Mouse (Mus musculus) heart, postnatal 4 days (tissue): ENCODE results near the gene Gm10190. TPM values are rescaled to one million over a fixed set of nuclear protein-coding genes. Genes with fewer than 3 reads are reported as not detected.
"Not testable (repeated sequence)": the region's sequence is repeated elsewhere in the genome, so short reads cannot be mapped to it uniquely, and the experiment has no call there.

Source experiments
- DNase-seq: peaks from one replicate; pipeline ENCODE4 v3.0.0; 2021
- total RNA-seq, 2 experiments: library from RNA; stranded (reverse); gene quantifications; 2 replicates each; pipeline ENCODE4 v1.2.3; 2021

The Gm10190 gene
- 1 to 10 TPM; 1.4 to 1.8 TPM for total RNA-seq

DNA sequence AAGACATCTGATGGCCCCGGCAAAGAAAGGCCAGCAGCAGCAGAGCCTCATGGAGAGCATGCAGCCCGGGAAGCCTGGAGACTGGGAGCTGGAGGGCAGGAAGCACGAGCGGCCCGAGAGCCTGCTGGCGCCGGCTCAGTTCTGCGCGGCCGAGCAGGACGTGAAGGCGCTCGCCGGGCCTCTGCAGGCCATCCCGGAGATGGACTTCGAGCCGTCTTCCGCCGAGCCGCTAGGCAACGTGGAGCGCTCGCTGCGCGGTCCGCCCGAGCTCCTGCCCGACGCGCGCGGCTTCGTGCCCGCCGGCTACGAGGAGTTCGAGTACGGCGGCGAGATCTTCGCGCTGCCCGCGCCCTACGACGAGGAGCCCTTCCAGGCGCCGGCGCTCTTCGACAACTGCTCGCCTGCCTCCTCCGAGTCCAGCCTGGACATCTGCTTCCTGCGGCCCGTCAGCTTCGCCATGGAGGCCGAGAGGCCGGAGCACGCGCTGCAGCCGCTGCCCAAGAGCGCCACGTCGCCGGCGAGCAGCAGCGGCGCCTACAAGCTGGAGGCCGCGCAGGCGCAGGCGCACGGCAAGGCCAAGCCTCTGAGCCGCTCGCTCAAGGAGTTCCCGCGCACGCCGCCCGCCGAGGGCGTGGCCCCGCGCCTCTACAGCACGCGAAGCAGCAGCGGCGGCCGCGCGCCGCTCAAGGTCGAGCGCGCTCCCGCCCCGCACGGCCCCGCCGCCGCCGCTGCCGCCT is at the start of gene Gm10190:
Gm10190 (minus strand) TSS at position 553 of the 737 bp plus-strand sequence.
- DNase-seq, result peak; percentile 88

DNA sequence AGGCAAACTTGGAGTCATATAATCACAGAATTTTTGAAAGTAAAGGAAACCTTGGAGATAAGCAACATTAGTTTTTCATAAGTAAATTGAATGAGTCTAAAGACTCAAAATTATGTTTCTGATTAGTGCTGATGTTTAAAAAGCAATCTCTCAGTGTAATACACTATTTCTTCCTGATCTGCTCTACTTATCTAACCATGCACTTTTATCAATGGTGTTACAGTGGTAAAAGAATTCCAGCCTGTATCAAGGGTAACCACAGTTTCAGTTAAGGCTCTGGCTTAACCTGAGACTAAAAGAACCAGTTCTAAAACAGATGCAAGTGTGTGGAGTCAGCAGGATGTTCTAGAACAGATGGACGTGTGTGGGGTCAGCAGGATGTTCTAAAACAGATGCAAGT is 47.7 kb upstream of the Gm10190 start:
- no peak for DNase-seq

DNA sequence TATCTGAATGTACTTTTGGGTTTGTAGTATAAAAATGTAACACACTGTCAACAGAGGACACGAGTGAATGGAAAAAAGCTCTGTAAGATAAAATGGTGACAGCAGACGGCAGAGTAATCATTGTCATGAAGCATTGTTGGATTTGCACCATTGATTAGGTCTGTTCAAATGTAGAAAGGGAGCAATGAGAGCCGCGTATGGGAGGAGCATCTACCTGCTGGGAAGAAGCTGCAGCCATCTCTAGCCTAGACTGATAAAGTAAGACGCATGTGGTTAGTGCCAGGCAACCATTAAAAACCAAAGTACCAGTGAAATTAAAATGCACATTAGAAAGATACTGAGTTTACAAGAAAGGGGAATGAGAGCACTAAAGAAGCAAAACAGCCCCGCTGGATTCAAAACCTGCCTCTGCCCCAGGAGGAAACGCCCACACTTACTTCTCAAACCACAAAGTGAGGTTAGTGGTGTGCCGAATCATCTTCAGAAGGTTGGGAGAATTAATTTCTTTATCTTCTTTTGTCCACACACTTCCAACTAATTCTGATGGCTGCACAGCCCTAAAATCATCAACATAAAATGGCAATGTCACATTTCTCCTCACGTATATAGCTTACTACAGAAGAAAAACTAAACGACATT is 45.4 kb upstream of the Gm10190 start:
- no peak for DNase-seq

DNA sequence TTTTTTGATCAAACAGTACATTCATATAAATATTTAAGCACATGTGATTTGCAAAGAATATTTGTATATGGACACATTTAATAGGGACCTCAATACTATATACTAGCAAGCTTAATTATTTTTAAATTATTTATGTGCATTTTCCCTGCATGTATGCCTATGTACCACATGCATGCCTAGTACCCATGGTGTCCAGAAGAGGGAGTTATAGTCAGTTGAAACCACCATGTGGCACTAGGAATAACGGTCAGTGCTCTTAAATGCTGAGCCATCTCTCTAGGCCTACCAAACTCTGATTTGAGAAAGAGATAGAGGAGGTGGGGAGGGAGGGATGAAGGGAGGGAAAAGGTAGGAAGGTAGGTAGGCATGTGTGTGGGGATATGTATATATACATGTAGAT is 37.8 kb upstream of the Gm10190 start:
- no peak for DNase-seq

DNA sequence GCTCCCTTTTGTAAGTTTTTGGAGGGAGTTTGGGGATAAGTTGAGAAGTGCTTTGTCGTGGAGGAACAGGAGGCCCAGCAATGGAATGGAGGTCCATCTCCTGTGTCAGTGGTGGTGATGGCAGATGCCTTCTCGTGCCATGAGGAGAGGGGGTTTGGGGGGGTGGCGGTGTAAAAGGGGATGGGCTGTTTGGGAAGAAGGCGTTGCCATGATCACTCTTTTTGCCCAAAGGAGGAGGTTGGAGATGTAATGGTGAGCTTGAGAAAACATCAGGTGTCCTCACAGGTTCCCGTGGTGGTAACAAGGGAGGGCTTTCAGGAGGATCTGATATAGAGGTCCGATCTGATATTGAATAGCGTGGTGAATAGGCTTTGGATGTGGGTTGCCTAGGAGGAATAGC is 24.9 kb upstream of the Gm10190 start:
- DNase-seq, result no peak

DNA sequence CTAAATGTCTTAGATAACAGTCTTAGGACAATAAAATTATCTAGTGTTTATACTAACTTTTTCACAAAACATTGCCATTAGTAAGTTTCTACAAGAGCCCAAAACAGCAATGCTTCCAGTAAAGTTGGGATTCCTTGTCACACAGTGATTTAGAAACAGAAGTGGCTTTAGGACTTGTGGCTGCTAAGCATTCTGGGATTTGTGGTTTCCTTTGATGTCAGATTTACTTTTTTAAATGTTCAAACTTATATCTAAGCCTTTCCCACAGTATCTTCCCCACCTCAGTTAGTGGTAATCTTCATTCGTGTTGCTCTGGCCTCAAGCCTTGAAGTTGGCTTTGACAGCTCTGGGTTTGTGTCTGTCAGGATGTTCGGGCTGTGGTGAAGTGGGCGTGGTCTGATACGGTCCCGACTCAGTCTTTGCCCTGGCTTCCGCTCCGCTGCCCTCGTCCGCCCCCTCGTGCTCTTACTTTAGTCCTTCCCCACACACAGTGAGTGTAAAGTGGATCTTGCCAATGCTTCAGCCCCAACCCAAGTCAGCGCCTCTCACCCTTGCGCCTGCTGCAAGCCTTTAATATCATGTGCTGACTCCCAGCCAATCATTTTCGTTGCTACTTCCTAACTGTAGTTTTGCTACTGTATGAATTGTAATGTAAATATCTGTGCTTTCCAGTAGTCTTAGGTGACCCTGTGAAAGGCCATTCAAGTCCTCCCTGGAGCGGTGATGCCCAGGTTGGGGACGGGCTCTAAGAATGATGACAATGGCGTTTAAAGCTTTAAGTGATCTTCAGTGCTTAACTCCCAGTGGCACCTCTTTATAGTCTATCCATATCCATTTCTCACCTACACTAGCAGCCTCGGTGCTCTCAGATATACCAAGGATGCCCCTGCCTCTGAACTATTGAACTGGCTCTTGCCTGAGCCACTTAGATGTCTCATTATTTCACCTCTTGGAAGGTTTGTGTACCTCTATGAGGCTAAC is 18.4 kb upstream of the Gm10190 start:
- DNase-seq, result peak; percentile 55

DNA sequence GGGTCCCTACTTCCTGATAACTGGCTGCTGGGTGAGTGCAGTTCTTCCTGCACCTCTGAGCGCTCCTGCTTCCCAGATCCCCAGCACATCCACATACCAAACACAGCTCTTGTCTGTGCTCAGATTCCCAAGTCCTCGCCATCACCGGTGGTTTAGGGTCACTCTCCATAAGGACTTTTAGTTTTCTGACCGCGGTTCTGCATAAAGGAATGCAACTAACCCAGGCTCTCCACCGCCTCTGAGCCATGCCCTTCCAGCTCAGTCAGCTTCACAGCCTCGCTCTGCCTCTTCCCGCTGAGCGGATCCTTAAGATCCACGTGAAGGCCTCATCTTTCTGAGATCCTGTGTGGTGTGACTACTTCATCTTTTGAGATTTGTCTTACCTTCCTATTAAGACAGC is 16.7 kb upstream of the Gm10190 start:
- DNase-seq, result no peak

DNA sequence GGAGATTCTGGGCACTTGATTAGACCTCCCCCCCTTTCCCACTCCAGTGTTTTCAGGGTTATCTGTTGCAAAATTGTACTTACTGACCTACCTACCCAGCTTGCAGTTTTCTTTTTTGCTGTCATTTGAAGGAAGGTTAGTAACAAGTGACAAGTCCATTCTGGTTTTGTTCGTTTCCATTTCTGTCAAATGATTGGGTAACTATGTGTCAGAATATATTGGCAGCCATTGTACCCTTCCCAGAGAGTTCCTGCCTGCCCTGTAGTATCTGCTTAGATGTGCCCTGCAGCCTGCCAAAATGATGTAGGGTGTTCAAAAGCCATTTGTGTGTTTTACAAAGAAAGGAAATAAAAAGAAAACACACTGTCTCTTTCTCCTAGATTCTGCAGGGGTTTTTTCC is 12.3 kb upstream of the Gm10190 start:
- DNase-seq, result no peak

DNA sequence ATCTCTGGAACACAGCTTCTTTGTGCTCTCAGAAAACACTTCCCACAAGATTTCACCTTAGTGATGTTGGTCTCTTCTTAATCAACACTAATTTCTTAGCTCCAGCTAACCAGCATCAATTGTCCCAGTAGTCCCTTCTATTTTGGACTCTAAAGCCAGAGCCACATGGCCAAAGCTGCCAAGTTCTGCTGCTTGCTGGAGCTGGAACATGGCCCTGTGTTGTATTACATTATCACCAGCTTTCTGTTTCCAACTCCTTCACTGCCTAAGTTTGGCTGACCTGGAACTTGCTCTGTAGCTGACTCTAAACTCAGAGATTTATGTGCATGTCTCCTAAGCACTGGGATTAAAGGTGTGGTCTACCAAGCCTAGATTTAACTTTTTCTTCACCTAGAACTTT is 5.0 kb upstream of the Gm10190 start:
- DNase-seq, result not testable (repeated sequence)

DNA sequence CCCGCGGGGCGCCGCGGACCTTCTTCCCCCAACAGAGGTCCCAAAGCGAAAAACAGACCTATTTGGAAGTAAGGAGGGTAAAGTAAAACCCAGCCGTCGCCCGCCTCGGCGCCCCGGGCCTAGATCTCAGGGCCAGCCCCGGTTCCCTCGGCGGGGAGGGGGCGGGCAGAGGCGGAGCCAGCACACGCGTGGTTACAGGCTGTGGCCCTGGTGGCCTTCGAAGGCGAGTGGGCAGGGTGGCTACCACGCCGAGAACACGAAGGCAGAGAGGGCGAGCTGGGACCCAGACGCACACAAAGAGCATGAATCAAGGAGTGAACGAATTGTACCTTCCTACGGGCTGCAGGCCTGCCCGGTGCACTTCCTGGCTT is 370 bp upstream of the Gm10190 start:
- no peak for DNase-seq

DNA sequence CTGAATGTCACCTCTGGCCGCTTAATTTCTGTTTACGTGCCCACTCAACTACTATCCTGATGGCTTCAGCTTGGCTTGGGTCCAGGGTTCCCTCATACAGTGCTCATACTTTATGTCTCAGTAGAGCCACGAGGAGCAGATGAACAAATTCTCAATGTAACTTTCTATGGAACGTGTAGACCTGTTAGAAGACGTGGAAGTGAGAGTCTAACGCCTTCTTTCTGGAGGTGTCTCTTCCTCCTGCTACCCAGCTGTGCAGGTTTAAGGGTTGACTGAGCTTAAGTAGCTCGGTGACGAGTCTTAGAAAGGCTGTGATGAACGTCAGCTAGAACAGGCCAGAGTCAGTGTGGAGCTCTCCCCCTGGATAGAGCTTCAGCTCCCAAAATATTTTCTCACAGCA is 4.7 kb downstream of the Gm10190 start:
- DNase-seq, result no peak

DNA sequence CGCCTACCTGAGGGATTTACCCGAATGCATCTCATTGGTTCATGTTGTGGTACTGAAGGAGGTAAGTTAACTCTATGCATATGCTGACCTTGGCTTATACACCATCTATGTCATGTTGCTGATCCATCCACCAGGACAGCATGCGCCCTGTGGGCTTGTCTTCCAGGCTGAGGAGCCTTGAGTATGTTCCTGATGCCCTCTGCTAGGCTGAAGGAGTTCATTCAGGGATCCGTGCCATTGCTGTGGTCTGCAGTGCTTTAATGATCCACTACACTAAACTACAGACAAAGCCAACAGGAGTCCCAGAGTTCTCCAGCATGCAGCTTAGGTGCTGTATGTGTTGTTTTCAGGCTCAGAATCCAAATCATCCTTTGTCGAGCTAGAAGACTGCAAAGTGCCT is 6.1 kb downstream of the Gm10190 start:
- peak; percentile 23 for DNase-seq

DNA sequence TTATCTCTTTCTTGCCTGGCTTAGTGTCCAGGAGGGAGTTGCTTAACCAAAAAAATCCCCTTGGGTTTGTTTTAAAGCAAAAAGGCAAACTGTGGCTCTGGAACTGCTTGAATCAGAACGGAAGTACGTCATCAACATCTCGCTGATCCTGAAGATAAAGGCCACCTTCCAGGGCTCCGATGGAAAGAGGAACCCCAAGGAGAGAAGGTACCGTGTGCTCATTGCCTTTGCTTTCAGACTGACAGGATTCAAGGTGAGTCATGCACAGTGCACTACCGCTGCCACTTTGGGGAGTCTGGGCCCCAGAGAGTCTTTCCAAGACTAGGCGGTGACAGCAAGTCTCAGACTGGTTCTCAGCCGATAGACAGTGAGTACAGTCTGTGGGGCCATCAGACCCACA is 13.1 kb downstream of the Gm10190 start:
- DNase-seq, result no peak

DNA sequence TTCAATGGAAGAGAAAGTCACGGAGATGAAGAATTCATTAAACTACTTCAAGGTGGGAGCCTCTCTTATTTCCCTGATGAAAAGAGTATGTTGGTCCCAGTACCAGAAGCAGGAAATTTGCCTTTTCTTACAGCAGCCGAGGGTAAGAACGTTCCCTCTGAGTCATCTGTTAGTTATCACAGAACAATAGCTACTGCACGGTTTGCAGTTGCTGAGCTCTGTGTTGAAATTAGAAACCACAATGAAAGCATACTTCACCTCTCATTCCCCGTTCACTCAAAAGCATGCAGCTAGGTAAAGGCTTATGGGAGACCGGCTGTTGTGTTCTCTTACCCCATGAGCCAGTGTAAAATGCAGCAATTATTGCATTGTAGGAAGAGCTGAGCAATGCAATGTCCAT is 26.1 kb downstream of the Gm10190 start:
- DNase-seq, result no peak

DNA sequence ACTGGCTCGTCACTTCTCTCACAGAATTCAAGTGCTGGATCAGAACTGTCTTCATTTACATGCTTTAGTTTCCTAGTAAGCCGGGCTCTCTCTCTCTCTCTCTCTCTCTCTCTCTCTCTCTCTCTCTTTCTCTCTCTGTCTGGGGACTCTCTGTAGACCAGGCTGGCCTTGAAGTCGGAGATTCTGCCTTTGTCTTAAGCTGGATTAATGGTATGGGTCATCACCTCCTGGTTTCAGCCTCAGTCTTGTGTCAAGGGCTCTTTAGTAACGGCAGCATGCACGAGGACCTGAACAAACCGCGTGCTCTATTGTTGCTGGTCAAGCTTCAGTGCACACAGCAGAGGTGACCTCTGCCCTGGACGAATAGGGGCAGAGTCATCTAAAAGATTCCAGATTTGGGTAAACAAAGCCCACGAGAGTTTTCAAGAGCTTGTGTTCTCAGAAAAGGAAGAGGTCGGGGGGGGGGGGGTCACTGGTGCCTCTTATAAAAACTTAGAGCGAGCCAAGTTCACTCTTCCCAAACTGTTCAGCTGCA is 26.7 kb downstream of the Gm10190 start:
- DNase-seq, result no peak

DNA sequence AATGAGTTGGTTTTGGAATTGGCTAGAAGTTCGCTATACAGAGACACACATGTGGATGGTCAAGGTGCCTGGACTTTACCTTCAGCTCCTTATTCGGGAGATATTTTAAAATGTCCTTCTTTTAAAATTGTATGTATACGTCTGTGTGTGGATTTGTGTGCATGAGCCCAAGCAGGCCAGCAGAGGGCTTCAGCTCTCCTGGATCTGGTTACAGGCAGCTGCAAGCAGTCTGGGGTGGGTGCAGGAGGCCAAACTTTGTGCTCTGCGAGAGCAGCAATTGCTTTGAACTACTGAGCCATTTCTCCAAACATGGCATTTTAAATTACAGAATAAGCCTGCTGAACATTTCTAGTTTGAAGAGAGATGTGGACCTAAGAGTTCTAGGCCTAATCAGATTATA is 28.1 kb downstream of the Gm10190 start:
- DNase-seq, result no peak

DNA sequence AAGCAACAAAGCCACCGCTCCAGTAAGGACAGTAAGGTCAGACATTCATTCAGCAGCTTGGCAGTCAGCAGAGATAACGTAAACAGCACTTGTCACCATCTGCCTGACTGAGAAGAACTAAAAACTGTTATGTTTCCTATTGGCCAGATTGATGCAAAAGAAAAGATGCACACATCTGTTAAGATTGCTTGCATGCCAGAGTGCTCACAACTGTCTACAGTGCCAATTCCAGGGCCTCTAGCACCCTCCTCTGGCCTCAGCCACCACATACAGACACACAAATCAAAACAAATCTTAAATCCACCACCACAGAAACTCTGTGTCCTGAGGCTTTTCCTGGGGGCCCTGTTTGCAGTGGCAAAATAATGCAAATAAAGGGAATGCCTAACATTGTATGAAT is 41.0 kb downstream of the Gm10190 start:
- peak; percentile 7 for DNase-seq

DNA sequence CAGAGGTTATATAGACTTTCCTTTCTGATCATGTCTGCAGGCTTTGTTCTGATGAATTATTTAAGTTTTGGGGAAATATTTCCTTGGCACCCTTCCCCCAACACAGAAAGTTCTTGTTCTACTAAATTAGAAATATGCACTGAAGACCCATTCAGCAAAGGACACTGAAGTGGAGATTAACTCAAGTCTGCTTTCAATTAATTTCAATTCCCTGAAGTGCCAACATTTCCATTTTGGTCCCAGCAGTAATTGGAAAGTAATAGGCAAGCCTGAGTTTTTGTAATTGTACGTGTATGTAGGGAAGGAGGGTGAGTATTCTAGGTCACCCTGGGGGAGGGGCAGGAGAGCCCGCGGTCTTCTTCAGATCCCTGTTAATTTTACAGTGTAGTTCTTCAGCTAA is 46.9 kb downstream of the Gm10190 start:
- DNase-seq, result no peak

DNA sequence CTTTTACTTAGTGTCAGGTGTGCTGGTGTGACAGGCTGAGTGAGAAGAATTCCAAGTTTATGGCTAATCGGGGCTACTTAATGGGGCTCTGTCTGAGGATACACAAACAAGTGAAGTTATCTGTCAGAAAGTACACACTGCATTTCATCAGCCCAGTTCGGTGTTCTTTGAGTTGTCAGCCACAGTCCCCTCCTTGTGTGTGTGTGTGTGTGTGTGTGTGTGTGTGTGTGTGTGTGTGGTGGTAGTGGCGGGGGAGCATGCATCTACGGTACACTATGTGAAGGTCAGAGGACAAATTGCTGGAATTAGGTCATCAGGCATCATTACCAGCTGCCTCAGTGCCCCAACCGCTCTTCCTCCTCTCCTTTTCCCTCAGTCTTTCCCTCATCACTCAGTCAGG is 47.9 kb downstream of the Gm10190 start:
- DNase-seq, result no peak

DNA sequence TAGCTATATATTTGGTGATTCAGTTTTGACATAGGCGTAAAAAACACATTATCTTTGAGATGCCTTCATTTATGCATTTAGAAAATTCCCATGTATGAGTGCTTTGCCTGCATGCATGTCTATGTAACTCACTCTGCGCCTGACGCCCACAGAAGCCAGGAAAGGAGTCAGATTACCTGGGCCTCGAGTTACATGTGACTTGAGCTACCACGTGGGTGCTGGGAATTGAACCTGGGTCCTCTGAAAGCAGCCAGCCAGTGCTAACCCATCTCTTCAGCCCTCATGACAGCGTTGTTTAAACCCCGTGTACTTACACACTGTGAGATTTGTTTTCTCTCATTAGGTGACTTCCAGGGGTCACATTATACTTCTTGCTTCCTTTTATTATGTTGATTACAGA is 48.8 kb downstream of the Gm10190 start:
- no peak for DNase-seq

DNA sequence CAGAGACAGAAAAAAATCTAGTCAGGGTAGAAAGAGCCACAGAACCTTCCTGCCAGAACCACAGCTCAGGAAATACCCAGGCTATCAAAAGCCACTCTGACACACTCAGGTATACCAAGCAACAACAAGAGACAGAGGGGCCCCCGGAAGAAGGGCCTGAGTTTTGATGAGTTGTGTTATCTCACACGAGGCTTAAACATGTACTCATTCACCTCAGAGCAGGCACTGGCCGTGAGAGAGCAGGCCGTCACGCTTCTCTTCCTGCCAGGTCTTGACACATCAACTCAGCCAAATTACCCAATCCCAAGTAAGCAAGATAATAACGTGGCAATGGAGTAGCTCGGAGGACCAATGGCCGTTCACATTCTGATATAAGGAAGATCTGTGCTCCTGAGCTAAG is 49.7 kb downstream of the Gm10190 start:
- DNase-seq, result no peak
